Mouse (Mus musculus): Measurements from ENCODE around the gene St6galnac5. TPM values are rescaled to one million over a fixed set of nuclear protein-coding genes. Genes with fewer than 3 reads are reported as not detected.

St6galnac5 gene
- polyA plus RNA-seq, 1 experiment from 2014 or later: 23.1 TPM

GRCm38 (mm10) chr3:152894935-152895334 lies 87.1 kb downstream of the St6galnac5 start:
- no peaks in the 10 kb centered on the region for H3K4me1 ChIP-seq (replicated peaks; ENCODE audit: control insufficient read depth, insufficient read depth, low read length)
- no peaks in the 10 kb centered on the region for H3K36me3 ChIP-seq (ENCODE audit: control insufficient read depth, insufficient read depth)
- H3K9ac ChIP-seq (replicated peaks; ENCODE audit: low read depth, low read length): no peak overlapping the region
- no peak overlapping the region for H3K4me2 ChIP-seq (ENCODE audit: low read length)
- ATAC-seq: no peak
- WGBS: 60% methylated on average over 4 of the region's 4 CpGs
- no peak overlapping the region for H3K4me3 ChIP-seq (replicated peaks; ENCODE audit: low read length)
- no peak overlapping the region for H3K27ac ChIP-seq (ENCODE audit: low read length)
- no peaks in the 10 kb centered on the region for H3K9me3 ChIP-seq (ENCODE audit: control insufficient read depth, low read length)
- no peaks in the 10 kb centered on the region for H3K27me3 ChIP-seq (replicated peaks; ENCODE audit: control insufficient read depth, insufficient read depth, low read length)

DNA sequence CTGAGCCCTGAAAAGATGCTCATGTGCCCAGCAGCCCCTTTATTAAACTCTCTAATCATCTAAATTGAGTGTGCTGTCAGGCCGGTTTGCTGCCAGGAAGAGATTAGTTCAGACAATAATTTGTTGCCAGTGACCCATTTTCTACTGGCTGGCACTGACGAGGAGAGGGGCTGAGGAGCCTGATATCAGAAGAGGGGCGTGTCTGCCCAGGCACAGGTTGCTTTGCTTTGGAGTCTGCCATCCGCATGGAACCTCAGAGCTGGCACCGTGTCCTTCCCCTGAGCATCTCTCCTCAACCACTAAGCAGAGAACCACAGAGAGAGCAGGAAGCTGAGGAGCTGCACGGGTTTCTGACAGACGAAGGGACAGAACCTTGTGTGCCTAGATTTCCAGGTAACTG lies 93.9 kb downstream of the St6galnac5 start:
- 52% methylated on average over 7 of the region's 7 CpGs for WGBS
- Histone ChIP-seq H3K4me3 (replicated peaks; ENCODE audit: low read length) (no peak overlapping the region), H3K27me3 (replicated peaks; ENCODE audit: control insufficient read depth, insufficient read depth, low read length) (no peaks in the 10 kb centered on the region), H3K36me3 (ENCODE audit: control insufficient read depth, insufficient read depth) (no peaks in the 10 kb centered on the region), H3K9ac (replicated peaks; ENCODE audit: low read depth, low read length) (no peak overlapping the region), H3K4me1 (replicated peaks; ENCODE audit: control insufficient read depth, insufficient read depth, low read length) (peaks cover 4% of the 10 kb centered on the region), H3K4me2 (ENCODE audit: low read length) (no peak overlapping the region), H3K27ac (ENCODE audit: low read length) (no peak overlapping the region), H3K9me3 (ENCODE audit: control insufficient read depth, low read length) (no peaks in the 10 kb centered on the region)
- ATAC-seq: no peak

DNA sequence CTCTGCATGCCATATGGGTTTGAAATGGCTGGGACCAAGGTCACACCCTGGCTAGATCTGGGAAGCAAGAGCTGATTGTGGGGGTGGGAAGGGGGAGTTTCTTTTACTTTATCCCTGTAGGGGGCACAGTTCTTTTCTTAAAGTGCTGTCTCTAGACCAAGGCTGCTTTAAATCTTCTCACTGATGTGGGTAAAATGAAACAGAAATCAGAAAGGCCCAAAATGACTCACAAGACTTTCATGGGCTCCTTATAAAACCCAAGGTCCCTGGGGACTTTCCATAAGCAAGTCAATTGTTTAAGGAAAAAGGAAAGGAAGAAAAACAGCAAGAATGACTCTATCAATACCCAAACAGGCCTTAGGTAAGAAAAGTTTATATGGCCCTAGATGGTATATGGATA lies 95.3 kb downstream of the St6galnac5 start:
- Histone ChIP-seq H3K9ac (replicated peaks; ENCODE audit: low read depth, low read length) (no peak overlapping the region), H3K27me3 (replicated peaks; ENCODE audit: control insufficient read depth, insufficient read depth, low read length) (no peaks in the 10 kb centered on the region), H3K4me2 (ENCODE audit: low read length) (no peak overlapping the region), H3K27ac (ENCODE audit: low read length) (no peak overlapping the region), H3K4me3 (replicated peaks; ENCODE audit: low read length) (no peak overlapping the region), H3K36me3 (ENCODE audit: control insufficient read depth, insufficient read depth) (no peaks in the 10 kb centered on the region), H3K9me3 (ENCODE audit: control insufficient read depth, low read length) (no peaks in the 10 kb centered on the region), H3K4me1 (replicated peaks; ENCODE audit: control insufficient read depth, insufficient read depth, low read length) (peaks cover 7% of the 10 kb centered on the region)
- ATAC-seq: no peak

GRCm38 (mm10) chr3:152883556-152883955 lies 98.5 kb downstream of the St6galnac5 start:
- no peak for ATAC-seq
- H3K36me3 ChIP-seq (ENCODE audit: control insufficient read depth, insufficient read depth): no peaks in the 10 kb centered on the region
- H3K4me3 ChIP-seq (replicated peaks; ENCODE audit: low read length): no peak overlapping the region
- H3K4me2 ChIP-seq (ENCODE audit: low read length): no peak overlapping the region
- H3K4me1 ChIP-seq (replicated peaks; ENCODE audit: control insufficient read depth, insufficient read depth, low read length): peaks cover 11% of the 10 kb centered on the region
- H3K27ac ChIP-seq (ENCODE audit: low read length): no peak overlapping the region
- no peaks in the 10 kb centered on the region for H3K27me3 ChIP-seq (replicated peaks; ENCODE audit: control insufficient read depth, insufficient read depth, low read length)
- H3K9ac ChIP-seq (replicated peaks; ENCODE audit: low read depth, low read length): no peak overlapping the region
- no peaks in the 10 kb centered on the region for H3K9me3 ChIP-seq (ENCODE audit: control insufficient read depth, low read length)
- 60% methylated on average over 3 of the region's 3 CpGs for WGBS

- Histone ChIP-seq H3K36me3 (ENCODE audit: control insufficient read depth, insufficient read depth) (no peaks in the 10 kb centered on the region), H3K27me3 (replicated peaks; ENCODE audit: control insufficient read depth, insufficient read depth, low read length) (no peaks in the 10 kb centered on the region), H3K9me3 (ENCODE audit: control insufficient read depth, low read length) (no peaks in the 10 kb centered on the region), H3K4me2 (ENCODE audit: low read length) (no peak overlapping the region), H3K27ac (ENCODE audit: low read length) (no peak overlapping the region), H3K9ac (replicated peaks; ENCODE audit: low read depth, low read length) (no peak overlapping the region), H3K4me1 (replicated peaks; ENCODE audit: control insufficient read depth, insufficient read depth, low read length) (peaks cover 11% of the 10 kb centered on the region), H3K4me3 (replicated peaks; ENCODE audit: low read length) (no peak overlapping the region)
- WGBS: 93% methylated on average over 4 of the region's 4 CpGs
- ATAC-seq: no peak
Measured at GRCm38 (mm10) chr3:152881706-152882105, 100.3 kb downstream of the St6galnac5 start.

GRCm38 (mm10) chr3:152880121-152880835 lies 101.8 kb downstream of the St6galnac5 start:
- ATAC-seq: no peak
- H3K27ac ChIP-seq (ENCODE audit: low read length): no peak overlapping the region
- no peaks in the 10 kb centered on the region for H3K9me3 ChIP-seq (ENCODE audit: control insufficient read depth, low read length)
- H3K4me3 ChIP-seq (replicated peaks; ENCODE audit: low read length): no peak overlapping the region
- WGBS: 63% methylated on average over 15 of the region's 15 CpGs
- H3K4me2 ChIP-seq (ENCODE audit: low read length): no peak overlapping the region
- no peaks in the 10 kb centered on the region for H3K27me3 ChIP-seq (replicated peaks; ENCODE audit: control insufficient read depth, insufficient read depth, low read length)
- H3K4me1 ChIP-seq (replicated peaks; ENCODE audit: control insufficient read depth, insufficient read depth, low read length): peaks cover 11% of the 10 kb centered on the region
- no peak overlapping the region for H3K9ac ChIP-seq (replicated peaks; ENCODE audit: low read depth, low read length)
- H3K36me3 ChIP-seq (ENCODE audit: control insufficient read depth, insufficient read depth): no peaks in the 10 kb centered on the region

DNA sequence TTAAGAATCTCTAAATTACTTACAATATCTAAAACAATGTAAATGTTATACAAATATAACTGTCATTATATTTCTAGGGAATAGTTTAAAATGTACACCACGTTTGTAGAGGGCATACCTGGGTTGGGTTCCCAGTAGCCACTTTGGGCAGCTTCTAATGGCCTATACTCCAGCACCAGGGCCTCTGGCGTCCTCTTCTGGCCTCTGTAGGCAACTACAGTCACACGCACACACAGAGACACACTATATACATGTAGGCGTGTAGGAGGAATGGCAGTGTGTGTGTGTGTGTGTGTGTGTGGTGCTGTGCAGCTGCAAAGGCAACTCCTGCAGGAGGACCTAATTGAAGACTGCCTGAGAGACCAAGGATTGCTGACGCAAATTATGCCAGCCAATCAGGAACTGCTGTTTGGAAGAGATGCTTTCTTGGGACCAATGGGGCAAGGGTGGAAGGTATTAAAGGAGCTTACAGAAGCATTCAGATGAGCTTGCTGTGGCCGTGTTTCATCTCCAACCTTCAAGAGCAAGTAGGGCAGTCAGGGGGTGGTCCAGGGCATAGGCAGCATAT lies 106.2 kb downstream of the St6galnac5 start:
- Histone ChIP-seq H3K27me3 (replicated peaks; ENCODE audit: control insufficient read depth, insufficient read depth, low read length) (no peaks in the 10 kb centered on the region), H3K4me2 (ENCODE audit: low read length) (no peak overlapping the region), H3K9me3 (ENCODE audit: control insufficient read depth, low read length) (no peaks in the 10 kb centered on the region), H3K4me3 (replicated peaks; ENCODE audit: low read length) (no peak overlapping the region), H3K27ac (ENCODE audit: low read length) (no peak overlapping the region), H3K9ac (replicated peaks; ENCODE audit: low read depth, low read length) (no peak overlapping the region), H3K36me3 (ENCODE audit: control insufficient read depth, insufficient read depth) (no peaks in the 10 kb centered on the region), H3K4me1 (replicated peaks; ENCODE audit: control insufficient read depth, insufficient read depth, low read length) (peaks cover 8% of the 10 kb centered on the region; the same call in 1 of the 2 replicates)
- 81% methylated on average over 6 of the region's 6 CpGs for WGBS
- no peak for ATAC-seq

GRCm38 (mm10) chr3:152874431-152875355 lies 107.4 kb downstream of the St6galnac5 start:
- ATAC-seq: no peak
- H3K27ac ChIP-seq (ENCODE audit: low read length): no peak overlapping the region

GRCm38 (mm10) chr3:152872596-152872995 lies 109.5 kb downstream of the St6galnac5 start:
- Histone ChIP-seq H3K9me3 (ENCODE audit: control insufficient read depth, low read length) (no peaks in the 10 kb centered on the region), H3K27me3 (replicated peaks; ENCODE audit: control insufficient read depth, insufficient read depth, low read length) (no peaks in the 10 kb centered on the region), H3K36me3 (ENCODE audit: control insufficient read depth, insufficient read depth) (no peaks in the 10 kb centered on the region), H3K4me3 (replicated peaks; ENCODE audit: low read length) (no peak overlapping the region), H3K27ac (ENCODE audit: low read length) (no peak overlapping the region), H3K4me2 (ENCODE audit: low read length) (no peak overlapping the region), H3K9ac (replicated peaks; ENCODE audit: low read depth, low read length) (no peak overlapping the region), H3K4me1 (replicated peaks; ENCODE audit: control insufficient read depth, insufficient read depth, low read length) (0 out of 2 replicates have a peak, but pooled peaks cover 3% of the 10 kb centered on the region)
- 0 out of 2 replicates have a peak, but pooled peaks have one; percentile 3 for ATAC-seq
- 38% methylated on average over 6 of the region's 6 CpGs for WGBS

More at GRCm38 (mm10) chr3:152874431-152875355, 107.4 kb downstream of the St6galnac5 start:
- 80% methylated on average over 17 of the region's 17 CpGs for WGBS
- 0 out of 2 replicates have a peak, but pooled peaks cover 3% of the 10 kb centered on the region for H3K4me1 ChIP-seq (replicated peaks; ENCODE audit: control insufficient read depth, insufficient read depth, low read length)
- no peak overlapping the region for H3K9ac ChIP-seq (replicated peaks; ENCODE audit: low read depth, low read length)
- no peaks in the 10 kb centered on the region for H3K27me3 ChIP-seq (replicated peaks; ENCODE audit: control insufficient read depth, insufficient read depth, low read length)
- no peaks in the 10 kb centered on the region for H3K36me3 ChIP-seq (ENCODE audit: control insufficient read depth, insufficient read depth)
- no peak overlapping the region for H3K4me3 ChIP-seq (replicated peaks; ENCODE audit: low read length)
- no peaks in the 10 kb centered on the region for H3K9me3 ChIP-seq (ENCODE audit: control insufficient read depth, low read length)
- H3K4me2 ChIP-seq (ENCODE audit: low read length): no peak overlapping the region
